Mouse (Mus musculus) heart, embryonic 14.5 days (tissue): ENCODE measurements around the gene Tia1. TPM values are rescaled to one million over a fixed set of nuclear protein-coding genes. Genes with fewer than 3 reads are reported as not detected.
A peak's percentile ranks its signal among the peaks of the same experiment; 100 is the strongest.

ENCODE experiments used
- ATAC-seq: fragments of 200-750 bp; cut with Nextera tagmentation; 2 replicates; pipeline ENCODE4 v1.8.0; 2017; ENCODE audit warnings: low read depth, moderate TSS enrichment; ENCODE audit not compliant: insufficient number of reproducible peaks, insufficient read depth, low FRiP score
- H3K27ac ChIP-seq, 2 experiments: fragments of 200-500 bp in 1 of 2; fragments of 300-500 bp in 1 of 2; sonication (generic) in 1 of 2; replicated peaks in 1 of 2; 2 replicates each; pipeline ENCODE4 v1.5.1; 2012 to 2014; ENCODE audit warnings: low read depth in 2 of 2, low read length in 2 of 2, control low read depth in 1 of 2, mild to moderate bottlenecking in 1 of 2, mixed read lengths in 1 of 2; ENCODE audit not compliant: control insufficient read depth in 1 of 2, insufficient read depth in 1 of 2
- H3K27me3 ChIP-seq: fragments of 300-500 bp; sonication (generic); 2 replicates; pipeline ENCODE4 v1.6.1; 2014; ENCODE audit warnings: mild to moderate bottlenecking, low read length, control low read depth; ENCODE audit not compliant: control insufficient read depth, insufficient read depth
- H3K36me3 ChIP-seq: fragments of 300-500 bp; sonication (generic); 2 replicates; pipeline ENCODE4 v1.6.1; 2014; ENCODE audit warnings: mild to moderate bottlenecking, control low read depth, low read length, mixed read lengths; ENCODE audit not compliant: control insufficient read depth, insufficient read depth
- H3K4me1 ChIP-seq, 2 experiments: fragments of 200-500 bp in 1 of 2; fragments of 300-500 bp in 1 of 2; sonication (generic) in 1 of 2; 2 replicates each; pipeline ENCODE4 v1.6.1; 2012 to 2014; ENCODE audit warnings: low read length in 2 of 2, control low read depth in 1 of 2, mixed read lengths in 1 of 2; ENCODE audit not compliant: control insufficient read depth in 2 of 2, insufficient read depth in 2 of 2
- H3K4me2 ChIP-seq: fragments of 300-500 bp; sonication (generic); 2 replicates; pipeline ENCODE4 v1.6.1; 2014; ENCODE audit warnings: mild to moderate bottlenecking, low read length
- H3K4me3 ChIP-seq, 2 experiments: fragments of 200-500 bp in 1 of 2; fragments of 300-500 bp in 1 of 2; sonication (generic) in 1 of 2; 2 replicates each; pipeline ENCODE4 v1.5.1; 2012 to 2014; ENCODE audit warnings: low read length in 2 of 2, mild to moderate bottlenecking in 2 of 2, control low read depth in 1 of 2, low read depth in 1 of 2, moderate library complexity in 1 of 2; ENCODE audit not compliant: control insufficient read depth in 1 of 2, insufficient read depth in 1 of 2
- H3K9ac ChIP-seq: fragments of 300-500 bp; sonication (generic); 2 replicates; pipeline ENCODE4 v1.6.1; 2014; ENCODE audit warnings: mild to moderate bottlenecking, low read length
- H3K9me3 ChIP-seq: fragments of 300-500 bp; sonication (generic); 2 replicates; pipeline ENCODE4 v1.6.1; 2016; ENCODE audit warnings: low read length, control low read depth; ENCODE audit not compliant: control insufficient read depth
- WGBS: fragments of 180-500 bp; shearing (Covaris S2); extraction: QIAGEN DNeasy Blood & Tissue Kit; methylation state at CpG from one replicate; pipeline ENCODE4 v1.1.7; 2014; 5-methylcytosine and 5-hydroxymethylcytosine counted together
- polyA plus RNA-seq: library from polyadenylated mRNA; unstranded; fragments of >200 nt; fragmentation: Nextera tagmentation; extraction: Ambion mirVana; gene quantifications from 2 replicates; pipeline ENCODE4 v1.2.1, GENCODE M21; 2014

Tia1 gene
- polyA plus RNA-seq, 1 experiment from 2014 or later, result 133 TPM

GRCm38 (mm10) chr6:86388461-86388860 lies 15.6 kb upstream of the Tia1 start:
- H3K4me2 ChIP-seq, result no peak overlapping the region
- no peaks in the 10 kb centered on the region for H3K9me3 ChIP-seq
- no peak overlapping the region for H3K27ac ChIP-seq
- H3K36me3 ChIP-seq, result peaks cover 73% of the 10 kb centered on the region
- WGBS, result 62% methylated on average over 18 of the region's 18 CpGs
- H3K27me3 ChIP-seq, result no peaks in the 10 kb centered on the region
- H3K4me3 ChIP-seq, result no peak overlapping the region
- ATAC-seq, result no peak
- no peak overlapping the region for H3K9ac ChIP-seq
- no peaks in the 10 kb centered on the region for H3K4me1 ChIP-seq

DNA sequence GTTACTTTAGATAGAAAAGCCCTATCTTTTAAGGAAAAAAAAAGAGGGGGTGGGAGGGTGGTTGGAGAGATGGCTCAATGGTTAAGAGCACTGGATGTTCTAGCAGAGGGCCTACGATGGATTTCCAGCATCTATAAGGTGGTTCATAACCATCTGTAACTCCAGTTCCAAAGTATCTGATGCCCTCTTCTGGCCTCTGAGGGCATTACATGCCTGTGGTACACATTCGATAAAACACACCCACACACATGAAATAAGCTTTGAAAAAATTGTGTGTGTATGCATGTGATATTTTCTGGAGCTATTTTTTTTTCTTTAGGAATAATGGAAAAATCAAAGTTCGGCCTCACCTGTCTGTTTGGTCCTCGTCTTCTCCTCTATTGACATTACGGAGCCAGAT lies 12.7 kb upstream of the Tia1 start:
- Histone ChIP-seq H3K4me1 (peaks cover 9 to 22% of the 10 kb centered on the region in 2 experiments), H3K27me3 (no peaks in the 10 kb centered on the region), H3K9ac (no peak overlapping the region), H3K36me3 (peaks cover 73% of the 10 kb centered on the region), H3K9me3 (no peaks in the 10 kb centered on the region), H3K4me3 (no peak overlapping the region), H3K4me2 (no peak overlapping the region), H3K27ac (no peak overlapping the region)
- 93% methylated on average over 5 of the region's 5 CpGs for WGBS
- no peak for ATAC-seq

DNA sequence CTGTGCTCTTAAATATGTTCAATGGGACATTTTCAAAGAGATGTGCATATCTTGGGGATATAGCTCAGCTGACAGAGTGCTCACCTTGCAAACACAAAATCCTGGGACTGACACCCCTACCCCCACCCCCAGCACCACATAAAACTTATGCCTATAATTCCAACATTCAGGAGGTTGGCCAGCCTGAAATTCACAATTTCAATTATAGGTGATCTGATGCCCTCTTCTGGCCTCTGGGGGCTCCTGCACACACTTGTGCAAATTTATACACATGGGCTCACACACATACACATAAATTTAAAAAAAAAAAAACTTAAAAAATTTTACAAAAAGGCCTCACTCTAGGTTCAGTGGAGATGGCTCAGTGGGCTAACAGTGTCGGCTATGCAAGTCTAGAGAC lies 10.8 kb upstream of the Tia1 start:
- Histone ChIP-seq H3K27me3 (no peaks in the 10 kb centered on the region), H3K9me3 (no peaks in the 10 kb centered on the region), H3K4me1 (peaks cover 9 to 27% of the 10 kb centered on the region in 2 experiments), H3K36me3 (peaks cover 55% of the 10 kb centered on the region), H3K27ac (no peak overlapping the region), H3K4me3 (no peak overlapping the region), H3K9ac (no peak overlapping the region), H3K4me2 (no peak overlapping the region)
- ATAC-seq, result no peak
- WGBS, result 84% methylated on average over 1 of the region's 1 CpGs

- H3K4me2 ChIP-seq, result no peak overlapping the region
- 88% methylated on average over 17 of the region's 17 CpGs for WGBS
- no peak for ATAC-seq
- no peaks in the 10 kb centered on the region for H3K27me3 ChIP-seq
- H3K9ac ChIP-seq, result no peak overlapping the region
- H3K27ac ChIP-seq, result no peak overlapping the region
- H3K4me3 ChIP-seq, result no peak overlapping the region
- H3K9me3 ChIP-seq, result no peaks in the 10 kb centered on the region
- peaks cover 45% of the 10 kb centered on the region for H3K36me3 ChIP-seq
- peaks cover 9 to 27% of the 10 kb centered on the region in 2 experiments for H3K4me1 ChIP-seq
Measured at GRCm38 (mm10) chr6:86394078-86394720, 9.8 kb upstream of the Tia1 start.

DNA sequence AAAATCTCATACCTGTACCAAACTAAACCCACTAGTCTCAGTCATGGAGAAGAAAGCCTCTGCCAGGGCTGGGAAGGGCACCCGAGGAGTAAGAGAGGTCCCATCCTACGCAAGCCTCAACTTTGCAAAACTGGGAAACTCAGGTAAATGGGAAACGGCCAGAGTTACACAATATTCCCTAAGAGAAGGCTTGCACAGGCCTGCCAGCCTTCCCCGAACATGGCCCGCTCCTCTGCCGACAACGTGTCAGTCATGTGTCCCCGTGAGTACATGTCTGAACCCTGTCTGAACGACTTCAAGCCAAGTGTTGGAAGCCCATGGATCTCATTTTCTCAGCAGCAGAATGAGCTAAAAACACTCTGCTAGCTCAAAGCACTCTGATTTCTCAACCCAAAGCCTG lies 9.0 kb upstream of the Tia1 start:
- H3K36me3 ChIP-seq, result peaks cover 36% of the 10 kb centered on the region
- no peak for ATAC-seq
- no peaks in the 10 kb centered on the region for H3K27me3 ChIP-seq
- H3K27ac ChIP-seq, result 0 out of 4 replicates have a peak overlapping the region, but pooled peaks of 1 of the 2 experiments have one; percentile 8
- 65% methylated on average over 9 of the region's 9 CpGs for WGBS
- peak overlapping the region; percentile 79 for H3K4me2 ChIP-seq
- peak overlapping the region; percentile 91 for H3K9ac ChIP-seq
- no peak overlapping the region for H3K4me3 ChIP-seq
- H3K9me3 ChIP-seq, result no peaks in the 10 kb centered on the region
- H3K4me1 ChIP-seq, result peaks cover 9 to 27% of the 10 kb centered on the region in 2 experiments

- no peaks in the 10 kb centered on the region for H3K9me3 ChIP-seq
- H3K9ac ChIP-seq, result peak overlapping the region; percentile 91
- peak overlapping the region; percentile 79 for H3K4me2 ChIP-seq
- H3K4me3 ChIP-seq, result peak overlapping the region; percentile 84 to 94
- no peak for ATAC-seq
- no peak overlapping the region for H3K27ac ChIP-seq
- no peaks in the 10 kb centered on the region for H3K27me3 ChIP-seq
- 22% methylated on average over 10 of the region's 10 CpGs for WGBS
- H3K36me3 ChIP-seq, result peaks cover 27% of the 10 kb centered on the region
- H3K4me1 ChIP-seq, result peaks cover 9 to 30% of the 10 kb centered on the region in 2 experiments
Measured at GRCm38 (mm10) chr6:86395969-86396368, 8.1 kb upstream of the Tia1 start.

DNA sequence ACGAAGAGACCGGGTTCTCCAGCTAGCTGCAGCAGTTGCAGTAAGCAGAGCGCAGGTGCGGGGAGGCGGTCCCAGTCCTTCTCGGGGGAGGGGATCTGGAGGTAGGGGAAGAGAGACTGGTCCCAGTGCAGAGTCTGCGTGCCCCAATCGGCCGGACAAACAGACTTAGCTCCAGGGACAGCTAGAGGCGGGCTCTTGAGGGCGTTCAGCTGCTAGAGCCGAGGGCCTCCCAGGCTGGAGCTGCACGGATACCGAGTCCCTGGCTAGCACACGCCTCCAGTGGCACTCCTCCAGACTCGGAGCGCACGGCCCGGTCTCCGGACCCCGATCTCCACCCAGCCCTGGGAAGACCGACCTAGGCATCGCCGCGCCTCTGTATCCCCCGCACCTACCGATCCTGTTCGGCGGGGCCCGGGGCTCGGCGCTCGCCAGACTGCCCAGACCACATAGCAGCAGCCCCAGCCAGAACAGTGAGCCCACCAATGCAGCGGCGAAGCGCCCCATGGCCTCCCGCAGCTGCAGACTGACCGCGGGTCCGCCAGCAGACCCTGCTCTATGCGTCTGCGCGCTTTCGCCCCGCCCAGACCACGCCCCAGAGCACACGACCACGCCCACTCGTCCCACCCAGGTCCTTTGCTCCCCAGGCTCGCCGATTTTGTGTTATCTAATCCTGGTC lies 7.3 kb upstream of the Tia1 start, which contains the start of gene Pcyox1:
Pcyox1 (minus strand) TSS at position 574 of the 676 bp plus-strand sequence.
- Histone ChIP-seq H3K36me3 (peaks cover 19% of the 10 kb centered on the region), H3K9ac (peak within 1 kb of the TSS; percentile 91), H3K27me3 (no peaks in the 10 kb centered on the region), H3K9me3 (no peaks in the 10 kb centered on the region), H3K4me1 (peaks cover 9 to 30% of the 10 kb centered on the region in 2 experiments), H3K27ac (peak within 1 kb of the TSS; percentile 43 to 89), H3K4me3 (peak within 1 kb of the TSS; percentile 84 to 94), H3K4me2 (peak within 1 kb of the TSS; percentile 79)
- ATAC-seq, result peak; percentile 92
- WGBS, result under 1% methylated on average over 51 of the region's 51 CpGs
